Mouse (Mus musculus): ENCODE measurements at regions not wholly inside any gene's neighbourhood (a gene's known extent, or its start where the extent isn't known, plus 50 kb on each side); places are given as distances from the start of the nearest gene placed in this dataset.

GRCm38 (mm10) chr10:117504267-117504902 is 124.6 kb upstream of the Cpsf6 start:
- Histone ChIP-seq H3K27me3 (ENCODE audit: control insufficient read depth, insufficient read depth, low read length) (no peaks in the 10 kb centered on the region), H3K4me2 (ENCODE audit: low read depth, low read length) (no peak overlapping the region), H3K9ac (ENCODE audit: low read length) (no peak overlapping the region), H3K27ac (ENCODE audit: low read length) (no peak overlapping the region), H3K9me3 (replicated peaks; ENCODE audit: control insufficient read depth, low read length) (no peaks in the 10 kb centered on the region), H3K36me3 (ENCODE audit: control insufficient read depth, insufficient read depth, low read length) (no peaks in the 10 kb centered on the region), H3K4me1 (ENCODE audit: control insufficient read depth, insufficient read depth, low read length) (no peaks in the 10 kb centered on the region), H3K4me3 (replicated peaks; ENCODE audit: low read length) (no peak overlapping the region)
- WGBS = 72% methylated on average over 5 of the region's 5 CpGs
- ATAC-seq (ENCODE audit: insufficient read depth, low FRiP score) = no peak

GRCm38 (mm10) chr10:117503222-117504184 is 123.7 kb upstream of the Cpsf6 start:
- Histone ChIP-seq H3K9ac (ENCODE audit: low read length) (no peak overlapping the region), H3K36me3 (ENCODE audit: control insufficient read depth, insufficient read depth, low read length) (no peaks in the 10 kb centered on the region), H3K4me2 (ENCODE audit: low read depth, low read length) (no peak overlapping the region), H3K4me3 (replicated peaks; ENCODE audit: low read length) (no peak overlapping the region), H3K4me1 (ENCODE audit: control insufficient read depth, insufficient read depth, low read length) (no peaks in the 10 kb centered on the region), H3K27me3 (ENCODE audit: control insufficient read depth, insufficient read depth, low read length) (no peaks in the 10 kb centered on the region), H3K9me3 (replicated peaks; ENCODE audit: control insufficient read depth, low read length) (no peaks in the 10 kb centered on the region), H3K27ac (ENCODE audit: low read length) (no peak overlapping the region)
- ATAC-seq (ENCODE audit: insufficient read depth, low FRiP score) = no peak
- WGBS = 74% methylated on average over 22 of the region's 22 CpGs

- Histone ChIP-seq H3K4me2 (ENCODE audit: low read depth, low read length) (no peak overlapping the region), H3K9me3 (replicated peaks; ENCODE audit: control insufficient read depth, low read length) (no peaks in the 10 kb centered on the region)
- ATAC-seq (ENCODE audit: insufficient read depth, low FRiP score) = no peak
These were observed 122.9 kb upstream of the Cpsf6 start for GRCm38 (mm10) chr10:117502731-117503130.

GRCm38 (mm10) chr10:117502135-117502534 is 122.3 kb upstream of the Cpsf6 start:
- WGBS = 66% methylated on average over 7 of the region's 7 CpGs
- ATAC-seq (ENCODE audit: insufficient read depth, low FRiP score) = no peak
- H3K36me3 ChIP-seq (ENCODE audit: control insufficient read depth, insufficient read depth, low read length) = no peaks in the 10 kb centered on the region
- no peak overlapping the region for H3K9ac ChIP-seq (ENCODE audit: low read length)
- H3K4me2 ChIP-seq (ENCODE audit: low read depth, low read length) = no peak overlapping the region
- H3K27me3 ChIP-seq (ENCODE audit: control insufficient read depth, insufficient read depth, low read length) = no peaks in the 10 kb centered on the region
- no peaks in the 10 kb centered on the region for H3K9me3 ChIP-seq (replicated peaks; ENCODE audit: control insufficient read depth, low read length)
- no peak overlapping the region for H3K4me3 ChIP-seq (replicated peaks; ENCODE audit: low read length)
- no peak overlapping the region for H3K27ac ChIP-seq (ENCODE audit: low read length)
- H3K4me1 ChIP-seq (ENCODE audit: control insufficient read depth, insufficient read depth, low read length) = no peaks in the 10 kb centered on the region

More at GRCm38 (mm10) chr10:117502731-117503130, 122.9 kb upstream of the Cpsf6 start:
- H3K4me1 ChIP-seq (ENCODE audit: control insufficient read depth, insufficient read depth, low read length) = no peaks in the 10 kb centered on the region
- no peaks in the 10 kb centered on the region for H3K27me3 ChIP-seq (ENCODE audit: control insufficient read depth, insufficient read depth, low read length)
- H3K9ac ChIP-seq (ENCODE audit: low read length) = no peak overlapping the region
- no peak overlapping the region for H3K4me3 ChIP-seq (replicated peaks; ENCODE audit: low read length)
- WGBS = 90% methylated on average over 9 of the region's 9 CpGs
- no peaks in the 10 kb centered on the region for H3K36me3 ChIP-seq (ENCODE audit: control insufficient read depth, insufficient read depth, low read length)
- no peak overlapping the region for H3K27ac ChIP-seq (ENCODE audit: low read length)

GRCm38 (mm10) chr10:117501426-117501825 is 121.6 kb upstream of the Cpsf6 start:
- Histone ChIP-seq H3K9ac (ENCODE audit: low read length) (no peak overlapping the region), H3K9me3 (replicated peaks; ENCODE audit: control insufficient read depth, low read length) (no peaks in the 10 kb centered on the region), H3K4me2 (ENCODE audit: low read depth, low read length) (no peak overlapping the region), H3K4me1 (ENCODE audit: control insufficient read depth, insufficient read depth, low read length) (no peaks in the 10 kb centered on the region), H3K4me3 (replicated peaks; ENCODE audit: low read length) (no peak overlapping the region), H3K27ac (ENCODE audit: low read length) (no peak overlapping the region), H3K36me3 (ENCODE audit: control insufficient read depth, insufficient read depth, low read length) (no peaks in the 10 kb centered on the region), H3K27me3 (ENCODE audit: control insufficient read depth, insufficient read depth, low read length) (no peaks in the 10 kb centered on the region)
- no peak for ATAC-seq (ENCODE audit: insufficient read depth, low FRiP score)
- WGBS = 97% methylated on average over 1 of the region's 1 CpGs

GRCm38 (mm10) chr10:117500457-117501108 is 120.8 kb upstream of the Cpsf6 start:
- H3K36me3 ChIP-seq (ENCODE audit: control insufficient read depth, insufficient read depth, low read length) = no peaks in the 10 kb centered on the region
- H3K27me3 ChIP-seq (ENCODE audit: control insufficient read depth, insufficient read depth, low read length) = no peaks in the 10 kb centered on the region
- no peaks in the 10 kb centered on the region for H3K9me3 ChIP-seq (replicated peaks; ENCODE audit: control insufficient read depth, low read length)
- 87% methylated on average over 5 of the region's 5 CpGs for WGBS
- H3K4me3 ChIP-seq (replicated peaks; ENCODE audit: low read length) = no peak overlapping the region
- no peak for ATAC-seq (ENCODE audit: insufficient read depth, low FRiP score)
- no peaks in the 10 kb centered on the region for H3K4me1 ChIP-seq (ENCODE audit: control insufficient read depth, insufficient read depth, low read length)
- no peak overlapping the region for H3K27ac ChIP-seq (ENCODE audit: low read length)
- H3K4me2 ChIP-seq (ENCODE audit: low read depth, low read length) = no peak overlapping the region
- H3K9ac ChIP-seq (ENCODE audit: low read length) = no peak overlapping the region

- no peak overlapping the region for H3K4me2 ChIP-seq (ENCODE audit: low read depth, low read length)
- no peak for ATAC-seq (ENCODE audit: insufficient read depth, low FRiP score)
- H3K9me3 ChIP-seq (replicated peaks; ENCODE audit: control insufficient read depth, low read length) = no peaks in the 10 kb centered on the region
- H3K27me3 ChIP-seq (ENCODE audit: control insufficient read depth, insufficient read depth, low read length) = no peaks in the 10 kb centered on the region
- H3K4me1 ChIP-seq (ENCODE audit: control insufficient read depth, insufficient read depth, low read length) = no peaks in the 10 kb centered on the region
- no peaks in the 10 kb centered on the region for H3K36me3 ChIP-seq (ENCODE audit: control insufficient read depth, insufficient read depth, low read length)
- H3K27ac ChIP-seq (ENCODE audit: low read length) = no peak overlapping the region
- H3K4me3 ChIP-seq (replicated peaks; ENCODE audit: low read length) = no peak overlapping the region
- WGBS = 82% methylated on average over 6 of the region's 6 CpGs
- H3K9ac ChIP-seq (ENCODE audit: low read length) = no peak overlapping the region
These were observed 120.1 kb upstream of the Cpsf6 start for GRCm38 (mm10) chr10:117499864-117500453.

- H3K4me1 ChIP-seq (ENCODE audit: control insufficient read depth, insufficient read depth, low read length) = no peaks in the 10 kb centered on the region
- 92% methylated on average over 8 of the region's 8 CpGs for WGBS
- H3K4me3 ChIP-seq (replicated peaks; ENCODE audit: low read length) = no peak overlapping the region
- H3K27me3 ChIP-seq (ENCODE audit: control insufficient read depth, insufficient read depth, low read length) = no peaks in the 10 kb centered on the region
- no peaks in the 10 kb centered on the region for H3K36me3 ChIP-seq (ENCODE audit: control insufficient read depth, insufficient read depth, low read length)
- H3K27ac ChIP-seq (ENCODE audit: low read length) = no peak overlapping the region
- no peak overlapping the region for H3K4me2 ChIP-seq (ENCODE audit: low read depth, low read length)
- ATAC-seq (ENCODE audit: insufficient read depth, low FRiP score) = no peak
- H3K9me3 ChIP-seq (replicated peaks; ENCODE audit: control insufficient read depth, low read length) = no peaks in the 10 kb centered on the region
- H3K9ac ChIP-seq (ENCODE audit: low read length) = no peak overlapping the region
These were observed 119.5 kb upstream of the Cpsf6 start for GRCm38 (mm10) chr10:117499177-117499863.
